Mouse (Mus musculus): ENCODE measurements at regions not wholly inside any gene's neighbourhood (a gene's known extent, or its start where the extent isn't known, plus 50 kb on each side); places are given as distances from the start of the nearest gene placed in this dataset.

DNA sequence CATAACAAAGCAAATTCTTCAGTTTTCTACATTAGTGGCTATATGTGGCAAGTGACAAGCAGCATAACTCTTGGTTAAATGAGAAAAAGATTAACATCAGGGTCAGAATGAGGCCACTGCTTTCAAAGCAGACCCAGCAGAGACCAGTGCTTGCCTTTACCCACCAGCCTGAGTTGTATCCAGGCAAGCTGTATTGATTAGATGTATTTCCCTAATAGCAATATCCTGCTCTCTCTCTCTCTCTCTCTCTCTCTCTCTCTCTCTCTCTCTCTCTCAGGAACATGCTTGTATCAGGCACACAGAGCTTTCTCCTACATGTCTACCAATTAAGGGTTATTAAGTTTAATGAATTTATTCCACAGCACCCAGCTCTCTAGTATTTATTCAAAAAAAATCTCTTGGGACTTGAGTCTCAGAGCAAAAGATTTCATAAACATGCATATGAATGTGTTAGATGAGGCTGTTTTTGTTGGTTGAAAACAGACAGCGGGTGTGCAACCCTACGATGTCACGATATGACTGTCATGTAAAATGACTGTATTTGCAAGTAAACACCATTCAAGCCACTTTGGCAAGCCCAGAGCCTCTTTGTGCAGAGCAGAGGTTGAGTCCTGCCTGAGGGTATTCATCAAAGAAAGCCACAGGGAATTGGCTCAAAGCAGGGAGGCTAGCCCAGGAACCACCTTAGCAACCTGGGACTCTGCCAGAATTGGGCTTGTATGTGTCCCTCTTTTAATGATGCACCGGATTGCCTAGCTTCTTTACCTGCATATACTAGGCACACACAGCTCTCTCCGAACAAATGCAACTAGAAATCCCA, 136.0 kb upstream of the Fndc3a start:
- 88% methylated on average over 5 of the region's 5 CpGs for WGBS
- Histone ChIP-seq H3K9me3 (ENCODE audit: control insufficient read depth, low read length) (no peaks in the 10 kb centered on the region), H3K9ac (ENCODE audit: low read depth, low read length) (no peak overlapping the region), H3K4me1 (replicated peaks; ENCODE audit: control insufficient read depth, insufficient read depth, low read length) (no peaks in the 10 kb centered on the region), H3K27ac (ENCODE audit: low read depth, low read length) (no peak overlapping the region), H3K27me3 (replicated peaks; ENCODE audit: control insufficient read depth, insufficient read depth, low read length) (no peaks in the 10 kb centered on the region), H3K4me2 (no peak overlapping the region), H3K4me3 (ENCODE audit: low read depth, low read length) (no peak overlapping the region), H3K36me3 (ENCODE audit: control insufficient read depth, insufficient read depth, low read length) (no peaks in the 10 kb centered on the region)
- no peak for ATAC-seq (replicated peaks; ENCODE audit: low FRiP score)
- no peak for DNase-seq (ENCODE audit: low spot score)

DNA sequence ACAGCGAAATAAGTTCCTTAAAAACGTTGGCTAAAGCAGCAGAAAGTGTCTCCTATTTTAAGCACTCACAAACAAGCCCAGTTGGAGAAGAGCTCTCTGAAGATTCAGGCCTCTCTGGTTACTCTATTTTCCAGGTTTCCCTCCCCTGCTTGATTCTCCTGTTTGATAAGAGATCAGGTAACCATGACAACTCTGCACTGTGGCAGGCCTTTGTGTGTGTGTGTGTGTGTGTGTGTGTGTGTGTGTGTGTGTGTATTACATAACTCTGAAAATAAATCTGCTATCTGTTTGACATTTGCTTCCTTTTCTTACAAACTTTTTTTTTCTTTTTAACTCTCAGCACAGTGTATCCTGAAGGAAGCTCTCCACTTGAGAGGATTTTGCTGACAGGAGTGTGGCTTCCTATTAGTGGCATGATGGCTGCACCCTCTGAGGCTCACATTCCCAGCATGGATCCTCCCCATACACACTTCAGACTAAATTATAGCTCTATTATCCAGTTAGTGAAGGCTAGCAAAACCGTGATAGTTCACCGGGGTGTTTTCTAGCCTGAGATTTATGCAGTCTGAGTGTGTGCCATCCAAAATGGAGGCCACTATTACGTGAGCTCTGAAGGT, 135.1 kb upstream of the Fndc3a start:
- Histone ChIP-seq H3K4me3 (ENCODE audit: low read depth, low read length) (no peak overlapping the region), H3K27ac (ENCODE audit: low read depth, low read length) (no peak overlapping the region), H3K36me3 (ENCODE audit: control insufficient read depth, insufficient read depth, low read length) (no peaks in the 10 kb centered on the region), H3K9me3 (ENCODE audit: control insufficient read depth, low read length) (no peaks in the 10 kb centered on the region), H3K4me1 (replicated peaks; ENCODE audit: control insufficient read depth, insufficient read depth, low read length) (no peaks in the 10 kb centered on the region), H3K27me3 (replicated peaks; ENCODE audit: control insufficient read depth, insufficient read depth, low read length) (no peaks in the 10 kb centered on the region), H3K4me2 (no peak overlapping the region), H3K9ac (ENCODE audit: low read depth, low read length) (no peak overlapping the region)
- no peak for DNase-seq (ENCODE audit: low spot score)
- no peak for ATAC-seq (replicated peaks; ENCODE audit: low FRiP score)
- 57% methylated on average over 5 of the region's 5 CpGs for WGBS

DNA sequence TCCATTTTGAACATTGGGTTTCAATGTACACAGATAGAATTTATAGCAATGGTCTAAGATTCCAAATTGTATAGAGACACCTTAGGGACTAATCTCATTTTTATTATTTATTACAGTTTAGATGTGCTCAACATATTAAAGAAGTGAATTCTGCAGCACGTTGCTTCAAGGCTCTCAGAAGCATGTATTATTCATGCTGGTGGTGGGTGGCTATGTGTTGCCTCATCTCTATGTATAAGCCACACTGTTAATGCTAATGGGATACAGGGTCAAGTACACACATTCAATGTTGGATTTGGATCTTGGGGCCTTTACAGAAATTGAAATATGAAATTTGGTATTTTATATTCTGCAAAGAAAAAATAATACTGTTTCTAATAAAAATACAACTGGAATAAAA, 131.9 kb upstream of the Fndc3a start:
- no peaks in the 10 kb centered on the region for H3K36me3 ChIP-seq (ENCODE audit: control insufficient read depth, insufficient read depth, low read length)
- no peak for DNase-seq (ENCODE audit: low spot score)
- WGBS, result 81% methylated on average over 1 of the region's 1 CpGs
- no peak for ATAC-seq (replicated peaks; ENCODE audit: low FRiP score)
- H3K4me3 ChIP-seq (ENCODE audit: low read depth, low read length), result no peak overlapping the region
- no peak overlapping the region for H3K27ac ChIP-seq (ENCODE audit: low read depth, low read length)
- no peak overlapping the region for H3K4me2 ChIP-seq
- H3K9ac ChIP-seq (ENCODE audit: low read depth, low read length), result no peak overlapping the region
- H3K9me3 ChIP-seq (ENCODE audit: control insufficient read depth, low read length), result no peaks in the 10 kb centered on the region
- H3K4me1 ChIP-seq (replicated peaks; ENCODE audit: control insufficient read depth, insufficient read depth, low read length), result no peaks in the 10 kb centered on the region
- H3K27me3 ChIP-seq (replicated peaks; ENCODE audit: control insufficient read depth, insufficient read depth, low read length), result no peaks in the 10 kb centered on the region

DNA sequence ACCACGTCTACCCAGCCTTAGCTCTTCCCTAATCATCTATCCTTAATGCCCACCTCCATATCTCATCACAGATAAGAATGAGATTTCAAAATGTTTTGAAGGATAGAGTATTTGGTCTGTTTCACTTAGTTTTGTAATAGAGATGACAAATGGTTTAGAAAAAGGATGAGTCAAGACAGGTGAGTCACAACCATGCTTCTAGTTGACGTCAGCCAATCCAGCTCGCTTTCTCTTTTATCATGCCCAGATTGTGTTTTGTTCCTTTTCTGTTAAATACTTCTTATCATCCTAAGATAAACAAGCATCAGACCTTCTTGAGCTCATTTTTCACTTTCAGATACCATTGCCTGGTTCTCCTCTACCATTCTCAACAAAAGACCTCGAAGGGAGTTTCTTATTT, 125.4 kb upstream of the Fndc3a start:
- WGBS, result 65% methylated on average over 4 of the region's 4 CpGs
- H3K4me2 ChIP-seq, result no peak overlapping the region
- no peaks in the 10 kb centered on the region for H3K4me1 ChIP-seq (replicated peaks; ENCODE audit: control insufficient read depth, insufficient read depth, low read length)
- no peak overlapping the region for H3K27ac ChIP-seq (ENCODE audit: low read depth, low read length)
- H3K9ac ChIP-seq (ENCODE audit: low read depth, low read length), result no peak overlapping the region
- DNase-seq (ENCODE audit: low spot score), result no peak
- no peaks in the 10 kb centered on the region for H3K36me3 ChIP-seq (ENCODE audit: control insufficient read depth, insufficient read depth, low read length)
- no peak for ATAC-seq (replicated peaks; ENCODE audit: low FRiP score)
- no peak overlapping the region for H3K4me3 ChIP-seq (ENCODE audit: low read depth, low read length)
- no peaks in the 10 kb centered on the region for H3K9me3 ChIP-seq (ENCODE audit: control insufficient read depth, low read length)
- no peaks in the 10 kb centered on the region for H3K27me3 ChIP-seq (replicated peaks; ENCODE audit: control insufficient read depth, insufficient read depth, low read length)

DNA sequence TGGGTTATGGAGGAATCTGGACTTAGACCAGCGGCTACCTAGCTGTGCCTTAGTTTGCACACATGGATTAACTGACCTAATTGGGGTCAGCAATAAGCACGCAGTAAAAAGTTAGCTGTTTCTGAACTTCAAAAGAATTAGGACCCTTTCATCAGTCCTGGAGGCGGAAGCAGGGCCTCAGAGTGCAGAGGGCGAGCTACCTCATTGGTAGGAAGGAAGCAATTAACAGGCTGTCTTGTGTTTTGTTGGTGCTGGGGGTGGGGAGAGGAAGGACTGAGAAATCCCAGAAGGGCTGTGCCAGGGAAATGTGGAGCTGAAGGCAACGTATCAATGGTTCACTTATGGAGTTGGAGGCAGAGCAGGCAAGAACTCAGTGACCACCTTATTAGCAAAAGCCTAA, 119.5 kb upstream of the Fndc3a start:
- WGBS, result 38% methylated on average over 5 of the region's 5 CpGs
- Histone ChIP-seq H3K27ac (ENCODE audit: low read depth, low read length) (no peak overlapping the region), H3K27me3 (replicated peaks; ENCODE audit: control insufficient read depth, insufficient read depth, low read length) (no peaks in the 10 kb centered on the region), H3K36me3 (ENCODE audit: control insufficient read depth, insufficient read depth, low read length) (no peaks in the 10 kb centered on the region), H3K4me2 (no peak overlapping the region), H3K4me3 (ENCODE audit: low read depth, low read length) (no peak overlapping the region), H3K9me3 (ENCODE audit: control insufficient read depth, low read length) (no peaks in the 10 kb centered on the region), H3K9ac (ENCODE audit: low read depth, low read length) (no peak overlapping the region), H3K4me1 (replicated peaks; ENCODE audit: control insufficient read depth, insufficient read depth, low read length) (no peaks in the 10 kb centered on the region)
- DNase-seq (ENCODE audit: low spot score), result no peak
- no peak for ATAC-seq (replicated peaks; ENCODE audit: low FRiP score)

DNA sequence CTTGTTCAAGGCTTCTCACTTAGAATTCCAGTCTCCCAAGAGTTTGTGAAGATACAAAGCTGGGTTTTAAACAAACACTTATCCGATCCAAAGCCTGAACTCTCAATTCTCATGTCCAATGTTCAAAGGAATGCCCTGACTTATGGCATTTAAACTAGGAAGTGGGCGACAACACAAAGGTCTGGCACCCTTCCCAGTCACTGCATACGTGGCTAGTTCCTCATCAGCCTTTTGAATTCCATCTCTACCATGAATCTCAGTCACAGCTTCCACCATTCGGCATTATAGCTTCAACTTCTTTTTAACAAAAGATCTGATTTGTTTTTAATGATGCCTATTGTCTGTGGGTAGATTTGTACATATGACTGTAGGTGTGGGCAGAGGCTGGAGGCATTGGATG, 115.7 kb upstream of the Fndc3a start:
- H3K9me3 ChIP-seq (ENCODE audit: control insufficient read depth, low read length), result no peaks in the 10 kb centered on the region
- H3K36me3 ChIP-seq (ENCODE audit: control insufficient read depth, insufficient read depth, low read length), result no peaks in the 10 kb centered on the region
- H3K4me2 ChIP-seq, result no peak overlapping the region
- no peak for DNase-seq (ENCODE audit: low spot score)
- WGBS, result 74% methylated on average over 4 of the region's 4 CpGs
- no peaks in the 10 kb centered on the region for H3K4me1 ChIP-seq (replicated peaks; ENCODE audit: control insufficient read depth, insufficient read depth, low read length)
- ATAC-seq (replicated peaks; ENCODE audit: low FRiP score), result no peak
- no peaks in the 10 kb centered on the region for H3K27me3 ChIP-seq (replicated peaks; ENCODE audit: control insufficient read depth, insufficient read depth, low read length)
- H3K27ac ChIP-seq (ENCODE audit: low read depth, low read length), result no peak overlapping the region
- no peak overlapping the region for H3K4me3 ChIP-seq (ENCODE audit: low read depth, low read length)
- no peak overlapping the region for H3K9ac ChIP-seq (ENCODE audit: low read depth, low read length)

DNA sequence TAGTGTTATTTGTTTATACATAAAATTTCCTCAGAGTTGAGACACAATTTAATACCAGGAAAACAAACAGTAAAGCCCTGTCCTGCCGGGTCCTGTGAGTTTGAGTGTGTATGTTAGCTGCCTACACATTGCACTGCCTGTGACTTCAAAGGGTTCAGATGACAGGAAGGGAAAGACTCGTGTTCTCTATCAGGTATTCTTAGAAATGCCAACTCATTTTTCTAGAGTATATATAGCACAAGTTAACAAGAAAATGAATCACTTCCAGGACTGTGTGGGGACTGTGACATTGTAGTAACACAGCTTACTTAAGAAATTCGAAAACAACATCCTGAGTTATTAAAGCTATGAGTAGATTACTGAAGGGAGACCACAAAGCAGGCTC, 112.4 kb upstream of the Fndc3a start:
- Histone ChIP-seq H3K9ac (ENCODE audit: low read depth, low read length) (no peak overlapping the region), H3K27me3 (replicated peaks; ENCODE audit: control insufficient read depth, insufficient read depth, low read length) (no peaks in the 10 kb centered on the region), H3K27ac (ENCODE audit: low read depth, low read length) (no peak overlapping the region), H3K4me3 (ENCODE audit: low read depth, low read length) (no peak overlapping the region), H3K36me3 (ENCODE audit: control insufficient read depth, insufficient read depth, low read length) (no peaks in the 10 kb centered on the region), H3K4me1 (replicated peaks; ENCODE audit: control insufficient read depth, insufficient read depth, low read length) (no peaks in the 10 kb centered on the region), H3K9me3 (ENCODE audit: control insufficient read depth, low read length) (no peaks in the 10 kb centered on the region), H3K4me2 (no peak overlapping the region)
- no peak for DNase-seq (ENCODE audit: low spot score)
- WGBS, result 41% methylated on average over 3 of the region's 3 CpGs
- ATAC-seq (replicated peaks; ENCODE audit: low FRiP score), result no peak

DNA sequence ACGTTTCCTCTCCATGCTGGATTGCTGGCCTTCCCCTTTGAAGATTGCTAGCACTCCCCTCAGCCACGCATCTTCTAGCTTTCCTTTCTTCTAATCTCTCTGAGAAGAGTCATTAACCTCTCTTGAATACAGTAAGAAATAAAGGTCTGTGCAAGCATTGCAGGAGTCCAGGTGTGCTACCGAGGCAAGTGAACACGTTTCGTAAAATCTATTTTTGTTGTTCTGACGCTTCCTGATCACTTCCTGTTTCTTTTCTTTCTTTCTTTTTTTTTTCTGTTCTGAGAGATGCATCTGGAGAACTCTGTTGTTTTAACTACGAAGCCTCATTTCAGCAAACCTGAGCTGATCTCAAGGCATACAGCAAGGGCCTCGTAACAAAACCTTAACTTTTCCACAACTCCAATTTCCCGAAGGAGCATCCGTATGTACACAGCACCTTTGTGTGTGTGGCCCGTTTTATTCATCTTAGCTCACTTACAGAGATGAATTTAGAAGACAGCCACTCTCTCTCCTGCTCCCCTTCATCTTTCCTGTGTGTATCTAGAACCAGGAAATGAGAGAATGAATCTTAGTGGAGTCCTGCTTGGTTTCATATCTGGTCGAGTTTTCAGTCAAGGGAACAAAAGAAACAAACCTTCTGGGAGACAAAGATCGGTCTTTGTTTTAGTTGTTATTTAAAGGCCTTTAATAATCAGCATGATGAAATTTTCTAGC, 111.9 kb upstream of the Fndc3a start:
- Histone ChIP-seq H3K27me3 (replicated peaks; ENCODE audit: control insufficient read depth, insufficient read depth, low read length) (no peaks in the 10 kb centered on the region), H3K36me3 (ENCODE audit: control insufficient read depth, insufficient read depth, low read length) (no peaks in the 10 kb centered on the region), H3K27ac (ENCODE audit: low read depth, low read length) (no peak overlapping the region), H3K9ac (ENCODE audit: low read depth, low read length) (no peak overlapping the region), H3K4me1 (replicated peaks; ENCODE audit: control insufficient read depth, insufficient read depth, low read length) (no peaks in the 10 kb centered on the region), H3K4me3 (ENCODE audit: low read depth, low read length) (no peak overlapping the region), H3K4me2 (no peak overlapping the region), H3K9me3 (ENCODE audit: control insufficient read depth, low read length) (no peaks in the 10 kb centered on the region)
- DNase-seq (ENCODE audit: low spot score), result no peak
- ATAC-seq (replicated peaks; ENCODE audit: low FRiP score), result no peak
- WGBS, result 74% methylated on average over 13 of the region's 13 CpGs

Measured in liver, embryonic 11.5 days (tissue).